Mouse (Mus musculus) hindbrain, embryonic 12.5 days (tissue): ENCODE measurements around the gene Ucp2. TPM values are rescaled to one million over a fixed set of nuclear protein-coding genes. Genes with fewer than 3 reads are reported as not detected.

Experiments
- ATAC-seq: fragments of 200-750 bp; cut with Nextera tagmentation; 2 replicates; pipeline ENCODE4 v1.8.0; 2017; ENCODE audit warnings: moderate TSS enrichment; ENCODE audit not compliant: low FRiP score
- H3K27ac ChIP-seq: fragments of 300-500 bp; sonication (generic); 2 replicates; pipeline ENCODE4 v1.5.1; 2016; ENCODE audit warnings: mild to moderate bottlenecking
- H3K27me3 ChIP-seq: fragments of 300-500 bp; sonication (generic); 2 replicates; pipeline ENCODE4 v1.6.1; 2016; ENCODE audit warnings: mild to moderate bottlenecking
- H3K36me3 ChIP-seq: fragments of 300-500 bp; sonication (generic); 2 replicates; pipeline ENCODE4 v1.6.1; 2016; ENCODE audit warnings: mild to moderate bottlenecking
- H3K4me1 ChIP-seq: fragments of 300-500 bp; sonication (generic); 2 replicates; pipeline ENCODE4 v1.6.1; 2016
- H3K4me2 ChIP-seq: fragments of 300-500 bp; sonication (generic); replicated peaks from 2 replicates; pipeline ENCODE4 v1.6.1; 2016; ENCODE audit warnings: mild to moderate bottlenecking
- H3K4me3 ChIP-seq: fragments of 300-500 bp; sonication (generic); 2 replicates; pipeline ENCODE4 v1.5.1; 2016; ENCODE audit warnings: mild to moderate bottlenecking
- H3K9ac ChIP-seq: fragments of 300-500 bp; sonication (generic); 2 replicates; pipeline ENCODE4 v1.6.1; 2016; ENCODE audit warnings: mild to moderate bottlenecking, moderate library complexity
- H3K9me3 ChIP-seq: fragments of 300-500 bp; sonication (generic); replicated peaks from 2 replicates; pipeline ENCODE4 v1.6.1; 2016; ENCODE audit warnings: mild to moderate bottlenecking
- WGBS: fragments of 180-500 bp; shearing (Covaris S2); methylation state at CpG from one replicate; pipeline ENCODE4 v1.1.7; 2016; 5-methylcytosine and 5-hydroxymethylcytosine counted together
- polyA plus RNA-seq: library from polyadenylated mRNA; unstranded; fragments of >200 nt; fragmentation: Nextera tagmentation; extraction: Ambion mirVana; gene quantifications from 2 replicates; pipeline ENCODE4 v1.2.1, GENCODE M21; 2016

Gene Ucp2
- polyA plus RNA-seq, 1 experiment from 2014 or later, result 123 TPM

DNA sequence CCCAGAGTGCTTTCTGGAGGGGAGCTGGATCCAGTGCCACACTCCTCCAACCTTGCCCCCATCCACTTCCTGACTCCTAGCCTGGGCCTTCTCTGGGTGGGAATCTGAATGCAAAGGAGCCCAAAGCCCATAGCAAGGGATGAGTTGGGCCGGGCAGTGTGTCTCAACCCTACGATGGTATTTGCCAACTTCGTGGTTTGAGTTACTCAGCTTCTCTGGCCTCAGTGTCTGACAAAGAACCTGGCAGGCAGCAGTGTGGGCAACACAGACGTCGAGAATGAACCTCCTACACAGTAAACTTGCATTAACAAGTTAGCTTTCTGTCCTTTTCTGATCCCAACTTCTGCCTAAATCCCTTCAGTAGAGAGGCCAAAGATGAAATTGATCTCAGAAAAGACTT lies 8.6 kb upstream of the Ucp2 start:
- Histone ChIP-seq H3K4me3 (no peak overlapping the region), H3K27ac (no peak overlapping the region), H3K27me3 (no peaks in the 10 kb centered on the region), H3K4me2 (no peak overlapping the region), H3K9me3 (no peaks in the 10 kb centered on the region), H3K4me1 (peaks cover 5% of the 10 kb centered on the region; the same call in 1 of the 2 replicates), H3K9ac (no peak overlapping the region), H3K36me3 (no peaks in the 10 kb centered on the region)
- no peak for ATAC-seq
- WGBS, result 87% methylated on average over 5 of the region's 5 CpGs

DNA sequence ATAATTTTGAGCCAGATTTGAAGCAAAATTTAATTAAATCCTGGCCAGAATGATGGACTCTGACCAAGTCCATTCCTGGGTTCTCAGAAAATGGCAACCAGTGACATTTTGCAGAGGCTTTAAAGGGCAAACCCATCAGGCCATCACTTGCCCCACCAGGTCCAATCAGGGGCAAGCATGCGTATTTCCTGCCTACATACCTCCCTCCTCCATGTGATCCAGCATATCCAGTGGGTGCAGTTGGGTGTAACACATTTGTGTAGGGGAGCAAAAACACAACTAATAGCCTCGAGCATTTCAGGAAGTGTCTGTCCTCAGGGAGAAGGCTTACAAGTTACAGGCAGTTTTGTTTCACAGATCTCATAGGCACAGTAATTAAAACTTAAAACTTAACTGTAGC lies 5.8 kb upstream of the Ucp2 start:
- H3K36me3 ChIP-seq, result no peaks in the 10 kb centered on the region
- no peaks in the 10 kb centered on the region for H3K9me3 ChIP-seq
- no peak overlapping the region for H3K4me2 ChIP-seq
- peaks cover 5% of the 10 kb centered on the region for H3K4me1 ChIP-seq
- no peak for ATAC-seq
- H3K9ac ChIP-seq, result no peak overlapping the region
- H3K4me3 ChIP-seq, result no peak overlapping the region
- H3K27me3 ChIP-seq, result no peaks in the 10 kb centered on the region
- WGBS, result 78% methylated on average over 2 of the region's 2 CpGs
- no peak overlapping the region for H3K27ac ChIP-seq

DNA sequence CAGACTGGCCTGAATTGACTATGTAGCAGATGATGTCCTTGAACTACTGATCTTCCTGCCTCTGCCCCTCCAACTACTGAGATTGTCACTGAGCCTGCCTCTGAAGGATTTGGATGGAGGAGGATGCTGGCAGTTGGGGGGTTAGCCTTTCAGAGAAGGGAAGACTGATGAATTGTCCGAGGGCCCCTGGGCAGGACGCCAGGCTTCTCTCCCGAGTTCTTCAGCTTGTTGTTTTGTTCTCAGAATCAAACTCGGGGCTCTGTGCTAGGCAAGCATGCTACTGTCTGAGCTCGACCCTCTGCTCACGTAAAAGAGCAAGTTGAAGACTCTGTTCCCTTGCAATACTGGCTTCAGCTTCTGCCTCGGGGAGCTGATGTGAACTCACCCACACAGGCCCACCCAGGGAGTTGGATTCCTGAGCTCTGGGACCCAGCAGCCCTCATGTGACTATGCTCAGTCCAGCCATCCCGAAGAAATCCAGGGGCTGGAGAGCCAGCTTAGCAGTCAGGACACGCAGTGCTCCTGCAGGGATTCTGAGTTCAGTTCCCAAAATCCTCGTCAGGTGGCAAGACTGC lies 4.6 kb upstream of the Ucp2 start:
- Histone ChIP-seq H3K4me1 (peaks cover 18% of the 10 kb centered on the region), H3K27me3 (peaks cover 4% of the 10 kb centered on the region), H3K4me2 (no peak overlapping the region), H3K4me3 (no peak overlapping the region), H3K9ac (no peak overlapping the region), H3K27ac (peak overlapping the region; percentile 46), H3K9me3 (no peaks in the 10 kb centered on the region), H3K36me3 (no peaks in the 10 kb centered on the region)
- peak; percentile 42; the same call in 1 of the 2 replicates for ATAC-seq
- WGBS, result 48% methylated on average over 10 of the region's 10 CpGs

DNA sequence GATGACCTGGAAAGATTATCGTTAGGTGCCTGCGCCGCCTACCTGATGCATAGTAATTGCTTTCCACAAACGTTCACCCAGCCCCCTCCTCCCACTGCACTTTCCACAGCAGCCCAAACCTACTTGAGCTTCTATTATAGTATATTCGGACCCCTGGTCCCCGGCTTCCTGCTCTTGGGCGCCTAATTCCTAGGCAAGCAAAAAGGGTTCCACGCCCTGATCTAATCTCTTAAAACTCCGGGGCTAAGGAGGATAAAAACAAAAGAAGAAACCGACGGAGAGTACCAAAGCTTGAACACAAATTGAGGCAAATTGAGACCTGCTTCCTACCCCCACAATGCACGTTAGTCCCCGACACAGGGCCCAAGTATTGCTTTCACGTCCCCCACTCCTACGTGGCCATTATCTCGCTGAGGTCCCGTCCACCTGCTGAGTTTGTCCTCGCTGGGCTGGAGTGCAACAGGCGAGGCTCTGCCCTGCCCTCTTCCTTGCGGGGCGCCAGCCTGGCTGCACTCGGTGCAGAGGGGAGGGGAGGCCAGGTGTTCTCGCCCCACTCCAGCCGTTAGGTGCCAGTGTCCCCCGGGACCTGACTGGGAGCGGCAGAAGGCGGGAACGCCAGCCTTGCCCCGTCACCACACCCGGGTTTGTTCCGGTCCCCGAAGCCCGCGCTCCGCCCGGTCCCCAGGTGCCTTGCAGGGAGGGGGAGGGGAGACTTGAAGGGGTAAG lies 583 bp upstream of the Ucp2 start:
- ATAC-seq, result peak; percentile 23; the same call in 1 of the 2 replicates
- Histone ChIP-seq H3K9ac (peak overlapping the region; percentile 50), H3K36me3 (0 out of 2 replicates have a peak, but pooled peaks cover 4% of the 10 kb centered on the region), H3K4me1 (peaks cover 45% of the 10 kb centered on the region), H3K4me3 (peak overlapping the region; percentile 42), H3K9me3 (no peaks in the 10 kb centered on the region), H3K4me2 (peak overlapping the region; percentile 84), H3K27me3 (peaks cover 4% of the 10 kb centered on the region), H3K27ac (no peak overlapping the region)
- 3% methylated on average over 36 of the region's 36 CpGs for WGBS

DNA sequence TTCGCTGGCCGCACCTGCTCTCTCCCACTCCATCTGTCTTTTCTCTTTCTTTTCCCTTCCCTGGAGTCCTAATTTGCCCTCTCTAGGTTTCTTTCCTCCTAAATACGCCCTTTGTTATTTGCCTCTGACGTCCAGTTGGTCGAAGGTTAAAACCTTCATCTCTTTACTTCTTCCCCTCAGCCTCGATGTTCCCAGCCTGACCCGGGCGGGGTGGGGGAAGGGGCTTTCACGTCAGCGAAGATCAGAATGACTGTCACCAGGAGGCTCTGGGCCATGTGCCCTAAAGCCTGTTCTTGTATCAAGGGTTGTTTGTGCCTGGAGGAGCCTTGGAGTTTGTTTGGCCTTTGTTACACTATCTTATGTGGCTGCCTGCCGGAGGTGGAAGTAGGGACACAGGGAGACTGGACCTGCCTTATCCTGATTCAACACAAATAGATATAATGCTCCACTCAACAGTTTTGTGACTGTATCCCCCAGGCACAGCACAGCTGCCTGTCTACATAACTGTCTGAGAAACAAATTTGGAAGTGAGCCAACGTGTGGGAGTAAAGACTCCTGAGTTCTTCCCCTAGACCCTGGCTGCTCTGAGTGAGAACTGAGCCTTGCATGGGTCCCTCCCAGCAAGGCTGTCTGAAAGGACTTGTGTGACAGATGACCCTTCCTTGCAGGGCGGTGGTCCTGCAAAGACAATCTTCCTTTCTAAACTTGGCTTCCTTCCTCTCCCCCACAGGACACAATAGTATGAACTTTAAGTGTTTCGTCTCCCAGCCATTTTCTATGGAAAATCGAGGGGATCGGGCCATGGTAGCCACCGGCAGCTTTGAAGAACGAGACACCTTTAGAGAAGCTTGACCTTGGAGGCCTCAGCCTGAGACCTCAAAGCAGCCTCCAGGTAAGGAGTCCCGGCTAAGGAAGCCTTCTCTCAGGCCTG lies 612 bp downstream of the Ucp2 start:
- H3K4me1 ChIP-seq, result peaks cover 40% of the 10 kb centered on the region
- peak overlapping the region; percentile 26 for H3K27ac ChIP-seq
- no peaks in the 10 kb centered on the region for H3K9me3 ChIP-seq
- WGBS, result 38% methylated on average over 19 of the region's 19 CpGs
- peaks cover 4% of the 10 kb centered on the region for H3K27me3 ChIP-seq
- peaks cover 11% of the 10 kb centered on the region; the same call in 1 of the 2 replicates for H3K36me3 ChIP-seq
- ATAC-seq, result 0 out of 2 replicates have a peak, but pooled peaks have one; percentile 12
- peak overlapping the region; percentile 42 for H3K4me3 ChIP-seq
- peak overlapping the region; percentile 50; the same call in 1 of the 2 replicates for H3K9ac ChIP-seq
- peak overlapping the region; percentile 84 for H3K4me2 ChIP-seq

DNA sequence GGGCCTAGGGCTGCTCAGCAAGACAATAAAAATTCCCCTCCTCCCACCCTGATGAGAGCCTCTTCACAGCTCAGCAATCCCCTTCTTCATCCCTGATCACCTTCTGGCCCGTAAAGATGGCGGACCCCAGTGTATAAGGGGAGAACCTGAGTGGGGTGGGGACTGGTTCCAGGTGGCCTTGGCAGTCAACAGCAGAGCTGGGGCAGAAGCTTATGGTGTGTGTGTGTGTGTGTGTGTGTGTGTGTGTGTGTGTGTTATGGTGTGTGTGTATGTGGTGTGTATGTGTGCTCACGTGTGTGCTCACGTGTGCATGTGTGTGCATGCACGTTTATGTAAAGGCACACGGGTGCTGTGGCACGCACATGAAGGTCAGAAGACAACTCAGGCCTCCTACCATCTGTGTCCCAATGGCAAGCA lies 1.3 kb downstream of the Ucp2 start:
- Histone ChIP-seq H3K36me3 (peaks cover 15% of the 10 kb centered on the region; the same call in 1 of the 2 replicates), H3K4me1 (peaks cover 40% of the 10 kb centered on the region), H3K27me3 (peaks cover 4% of the 10 kb centered on the region), H3K4me3 (peak overlapping the region; percentile 42), H3K27ac (peak overlapping the region; percentile 8; the same call in 1 of the 2 replicates), H3K9ac (no peak overlapping the region; the same call in 1 of the 2 replicates), H3K4me2 (peak overlapping the region; percentile 84), H3K9me3 (no peaks in the 10 kb centered on the region)
- WGBS, result 90% methylated on average over 7 of the region's 7 CpGs
- no peak for ATAC-seq

DNA sequence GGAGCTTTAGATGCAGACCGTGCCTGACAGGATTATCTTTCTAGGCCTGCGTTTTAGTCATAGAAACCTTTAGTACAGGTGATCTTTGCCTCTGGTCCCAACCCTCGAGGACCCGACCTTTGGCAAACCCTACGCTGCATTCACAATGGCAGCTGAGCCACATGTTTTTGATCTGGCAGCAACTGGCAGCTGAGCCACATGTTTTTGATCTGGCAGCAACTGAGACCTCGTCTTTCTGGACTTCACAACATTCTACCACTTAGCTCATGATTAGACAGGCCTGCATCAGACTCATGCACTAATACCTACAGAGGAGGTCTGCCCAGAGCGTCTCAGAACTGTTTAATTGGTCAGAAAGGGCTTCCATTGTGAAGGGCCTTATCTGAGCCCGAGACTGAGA lies 1.9 kb downstream of the Ucp2 start:
- WGBS, result 48% methylated on average over 8 of the region's 8 CpGs
- ATAC-seq, result no peak
- Histone ChIP-seq H3K4me1 (peaks cover 40% of the 10 kb centered on the region), H3K27ac (peak overlapping the region; percentile 76), H3K4me2 (peak overlapping the region; percentile 84), H3K27me3 (peaks cover 4% of the 10 kb centered on the region), H3K9me3 (no peaks in the 10 kb centered on the region), H3K36me3 (peaks cover 15% of the 10 kb centered on the region; the same call in 1 of the 2 replicates), H3K4me3 (peak overlapping the region; percentile 11), H3K9ac (no peak overlapping the region)

DNA sequence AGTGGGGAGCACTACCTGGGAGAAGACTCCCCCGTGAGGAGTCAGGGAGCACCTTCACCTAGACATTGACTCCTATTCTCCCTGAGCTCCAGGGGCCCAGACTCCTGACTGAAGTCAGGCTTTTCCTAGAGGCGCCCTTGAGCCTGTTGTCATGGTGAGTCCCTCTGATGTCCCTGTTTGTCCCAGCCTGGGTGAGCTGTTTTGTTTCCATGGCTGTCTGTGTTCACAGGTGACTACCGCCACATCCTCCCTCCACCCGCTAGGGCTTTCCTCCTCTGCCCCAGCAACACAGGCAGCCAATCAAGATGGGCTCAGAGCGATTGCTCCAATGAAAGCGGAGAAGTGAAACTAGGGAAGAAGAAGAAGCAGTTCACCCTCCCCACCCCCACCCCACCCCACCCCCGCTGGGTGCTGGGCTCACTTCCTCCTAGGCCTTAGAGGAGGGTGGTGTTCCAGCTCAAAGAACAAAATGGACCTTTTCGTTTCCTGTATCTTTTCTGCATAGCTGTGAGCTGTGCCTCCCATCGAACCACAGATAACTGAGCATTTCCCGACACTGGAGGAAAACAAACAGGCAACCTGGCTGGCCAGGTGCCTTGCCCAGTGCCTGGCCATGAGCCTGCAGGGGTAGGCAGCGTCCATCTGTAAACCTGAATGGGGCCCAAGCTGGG lies 2.6 kb downstream of the Ucp2 start:
- H3K4me2 ChIP-seq, result peak overlapping the region; percentile 84
- WGBS, result 42% methylated on average over 11 of the region's 11 CpGs
- peak overlapping the region; percentile 33; the same call in 1 of the 2 replicates for H3K9ac ChIP-seq
- H3K27me3 ChIP-seq, result peaks cover 4% of the 10 kb centered on the region
- H3K4me1 ChIP-seq, result peaks cover 40% of the 10 kb centered on the region
- peak overlapping the region; percentile 11; the same call in 1 of the 2 replicates for H3K4me3 ChIP-seq
- peak overlapping the region; percentile 76 for H3K27ac ChIP-seq
- ATAC-seq, result peak; percentile 66
- peaks cover 15% of the 10 kb centered on the region; the same call in 1 of the 2 replicates for H3K36me3 ChIP-seq
- no peaks in the 10 kb centered on the region for H3K9me3 ChIP-seq

DNA sequence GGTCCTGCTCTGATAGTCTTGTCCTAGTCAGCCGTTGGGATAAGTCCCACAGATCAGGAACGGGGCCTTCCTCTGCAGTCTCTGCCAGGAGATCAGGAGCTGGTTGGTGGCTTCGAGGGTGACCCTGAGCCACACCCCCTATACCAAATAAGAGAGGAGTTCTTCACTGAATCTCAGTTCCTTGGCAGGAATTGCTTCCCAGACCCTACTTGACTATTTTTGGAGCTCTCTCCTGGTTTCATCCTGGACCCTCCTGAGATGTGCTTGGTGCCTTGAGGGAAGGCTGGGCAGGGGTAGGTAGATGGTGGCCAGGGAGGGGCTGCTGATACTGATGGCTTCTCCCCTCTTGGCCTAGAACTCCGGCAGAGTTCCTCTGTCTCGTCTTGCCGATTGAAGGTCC lies 3.2 kb downstream of the Ucp2 start:
- no peak overlapping the region for H3K9ac ChIP-seq

DNA sequence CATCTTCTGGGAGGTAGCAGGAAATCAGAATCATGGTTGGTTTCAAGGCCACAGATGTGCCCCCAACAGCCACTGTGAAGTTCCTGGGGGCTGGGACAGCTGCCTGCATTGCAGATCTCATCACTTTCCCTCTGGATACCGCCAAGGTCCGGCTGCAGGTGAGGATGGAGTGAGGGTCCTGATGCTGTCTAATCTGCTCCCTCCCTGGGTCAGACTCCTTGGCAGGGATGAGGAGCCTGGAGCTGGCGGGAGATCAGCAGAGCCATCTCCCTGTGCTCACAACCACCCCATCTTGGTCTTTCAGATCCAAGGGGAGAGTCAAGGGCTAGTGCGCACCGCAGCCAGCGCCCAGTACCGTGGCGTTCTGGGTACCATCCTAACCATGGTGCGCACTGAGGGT lies 3.7 kb downstream of the Ucp2 start:
- no peak overlapping the region for H3K4me2 ChIP-seq
- peaks cover 40% of the 10 kb centered on the region for H3K4me1 ChIP-seq
- H3K4me3 ChIP-seq, result no peak overlapping the region
- H3K9me3 ChIP-seq, result no peaks in the 10 kb centered on the region
- 95% methylated on average over 9 of the region's 9 CpGs for WGBS
- no peak for ATAC-seq
- peak overlapping the region; percentile 25; the same call in 1 of the 2 replicates for H3K27ac ChIP-seq
- no peak overlapping the region for H3K9ac ChIP-seq
- peaks cover 4% of the 10 kb centered on the region for H3K27me3 ChIP-seq
- H3K36me3 ChIP-seq, result peaks cover 15% of the 10 kb centered on the region; the same call in 1 of the 2 replicates

More for the DNA sequence above, 3.2 kb downstream of the Ucp2 start:
- H3K4me2 ChIP-seq, result no peak overlapping the region; the same call in 1 of the 2 replicates
- H3K27ac ChIP-seq, result peak overlapping the region; percentile 76
- H3K4me3 ChIP-seq, result no peak overlapping the region
- H3K36me3 ChIP-seq, result peaks cover 15% of the 10 kb centered on the region; the same call in 1 of the 2 replicates
- H3K9me3 ChIP-seq, result no peaks in the 10 kb centered on the region
- ATAC-seq, result no peak
- WGBS, result 89% methylated on average over 6 of the region's 6 CpGs
- H3K4me1 ChIP-seq, result peaks cover 40% of the 10 kb centered on the region
- H3K27me3 ChIP-seq, result peaks cover 4% of the 10 kb centered on the region

DNA sequence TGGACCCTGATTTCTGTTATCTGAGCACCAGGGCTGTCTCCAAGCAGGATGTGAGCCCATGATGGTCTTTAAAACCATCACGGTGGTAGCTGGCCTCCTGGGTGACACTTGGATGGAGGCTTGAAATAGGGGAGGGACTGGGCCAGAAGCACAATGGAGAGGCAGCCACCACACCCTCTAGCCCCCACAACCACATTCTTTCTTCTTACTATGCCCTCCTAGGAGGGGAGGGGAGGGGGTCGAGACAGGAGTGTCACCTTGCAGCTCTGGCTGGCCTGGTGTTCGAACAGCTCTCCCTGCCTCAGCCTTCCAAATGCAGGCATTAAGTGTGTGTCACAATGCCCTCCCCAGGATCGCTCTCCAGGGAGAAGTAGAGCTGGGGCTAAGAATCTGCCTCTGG lies 4.3 kb downstream of the Ucp2 start:
- no peak overlapping the region for H3K4me3 ChIP-seq
- H3K27me3 ChIP-seq, result peaks cover 4% of the 10 kb centered on the region
- WGBS, result 86% methylated on average over 4 of the region's 4 CpGs
- H3K4me1 ChIP-seq, result peaks cover 39% of the 10 kb centered on the region
- ATAC-seq, result no peak
- H3K36me3 ChIP-seq, result peaks cover 15% of the 10 kb centered on the region; the same call in 1 of the 2 replicates
- H3K9me3 ChIP-seq, result no peaks in the 10 kb centered on the region
- H3K27ac ChIP-seq, result no peak overlapping the region
- H3K9ac ChIP-seq, result no peak overlapping the region
- no peak overlapping the region for H3K4me2 ChIP-seq
